Mouse (Mus musculus): ENCODE data around the gene Pisd. TPM values are rescaled to one million over a fixed set of nuclear protein-coding genes. Genes with fewer than 3 reads are reported as not detected.
"Not testable (repeated sequence)": the region's sequence is repeated elsewhere in the genome, so short reads cannot be mapped to it uniquely, and the experiment has no call there.

Pisd gene
- polyA plus RNA-seq, 1 experiment, result not detected

- Histone ChIP-seq H3K4me1 (ENCODE audit: control insufficient read depth, insufficient read depth, low read length) (peaks cover 7% of the 10 kb centered on the region), H3K4me3 (ENCODE audit: insufficient read depth, low read depth, low read length) (no peak overlapping the region), H3K27ac (ENCODE audit: insufficient read depth, low read depth, low read length) (no peak overlapping the region)
- 89% methylated on average over 6 of the region's 6 CpGs for WGBS
- TF ChIP-seq POLR2A (IDR thresholded peaks at IDR 0.05; ENCODE audit: insufficient read depth, low read depth, low read length), result no peak
- no peak for TF ChIP-seq CTCF (IDR thresholded peaks at IDR 0.05; ENCODE audit: insufficient read depth, low read depth, low read length)
Observed at GRCm38 (mm10) chr5:32735779-32736178, 49.7 kb downstream of the Pisd start.

DNA sequence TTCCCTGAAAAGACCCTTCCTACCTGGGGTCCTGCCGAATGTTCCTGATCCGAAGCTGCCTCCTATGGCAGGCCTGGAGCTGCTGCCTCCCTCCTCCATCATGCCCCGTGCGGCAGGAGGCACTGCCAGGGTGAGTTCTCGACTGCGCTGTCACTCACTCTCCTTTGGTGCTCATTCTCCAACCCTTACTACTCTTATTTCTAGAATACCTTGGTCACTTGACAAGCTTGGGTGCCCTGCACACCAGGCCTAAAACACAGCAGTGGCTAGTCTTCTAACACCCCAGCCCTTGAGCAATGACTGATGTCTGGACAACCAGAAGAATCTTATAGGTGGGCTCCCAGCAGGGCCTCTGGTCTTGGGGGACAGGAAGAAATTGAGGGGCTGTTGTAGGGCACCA, 51.6 kb downstream of the Pisd start:
- H3K4me3 ChIP-seq (ENCODE audit: insufficient read depth, low read depth, low read length); H3K27ac ChIP-seq (ENCODE audit: insufficient read depth, low read depth, low read length); H3K4me1 ChIP-seq (ENCODE audit: control insufficient read depth, insufficient read depth, low read length): not testable (repeated sequence)
- 96% methylated on average over 6 of the region's 6 CpGs for WGBS

DNA sequence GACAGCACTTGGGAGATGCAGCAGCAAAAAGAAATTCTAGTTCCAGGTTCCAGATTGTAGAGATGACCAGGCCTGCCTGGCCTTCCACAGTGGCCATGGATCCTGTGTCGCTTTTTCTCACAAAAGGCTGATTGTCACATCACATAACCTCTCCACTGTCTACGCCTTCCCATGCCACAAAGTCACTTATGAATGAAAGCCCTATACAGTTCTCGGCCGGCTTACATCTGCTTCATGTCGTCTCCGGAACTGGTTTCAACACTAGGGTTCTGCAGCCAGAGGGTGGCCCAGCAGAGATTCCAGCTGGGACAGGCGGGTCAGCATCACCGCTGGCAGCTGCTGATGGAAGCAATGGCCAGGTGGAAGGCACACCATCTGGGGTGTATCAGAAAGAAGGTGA, 56.6 kb downstream of the Pisd start:
- TF ChIP-seq CTCF (IDR thresholded peaks at IDR 0.05; ENCODE audit: insufficient read depth, low read depth, low read length) (no peak), POLR2A (IDR thresholded peaks at IDR 0.05; ENCODE audit: insufficient read depth, low read depth, low read length) (no peak)
- 91% methylated on average over 8 of the region's 8 CpGs for WGBS

GRCm38 (mm10) chr5:32728300-32728699, 57.1 kb downstream of the Pisd start:
- TF ChIP-seq POLR2A (IDR thresholded peaks at IDR 0.05; ENCODE audit: insufficient read depth, low read depth, low read length) (no peak), CTCF (IDR thresholded peaks at IDR 0.05; ENCODE audit: insufficient read depth, low read depth, low read length) (no peak)
- Histone ChIP-seq H3K4me1 (ENCODE audit: control insufficient read depth, insufficient read depth, low read length) (no peaks in the 10 kb centered on the region), H3K4me3 (ENCODE audit: insufficient read depth, low read depth, low read length) (no peak overlapping the region), H3K27ac (ENCODE audit: insufficient read depth, low read depth, low read length) (no peak overlapping the region)
- 90% methylated on average over 7 of the region's 7 CpGs for WGBS

More for the DNA sequence above, 56.6 kb downstream of the Pisd start:
- H3K4me1 ChIP-seq (ENCODE audit: control insufficient read depth, insufficient read depth, low read length), result no peaks in the 10 kb centered on the region
- no peak overlapping the region for H3K4me3 ChIP-seq (ENCODE audit: insufficient read depth, low read depth, low read length)
- H3K27ac ChIP-seq (ENCODE audit: insufficient read depth, low read depth, low read length), result no peak overlapping the region

- WGBS, result 73% methylated on average over 3 of the region's 3 CpGs
- not testable (repeated sequence) for H3K4me1 ChIP-seq (ENCODE audit: control insufficient read depth, insufficient read depth, low read length)
Observed at GRCm38 (mm10) chr5:32725397-32725796, 60.0 kb downstream of the Pisd start.

GRCm38 (mm10) chr5:32723981-32724380, 61.5 kb downstream of the Pisd start:
- TF ChIP-seq CTCF (IDR thresholded peaks at IDR 0.05; ENCODE audit: insufficient read depth, low read depth, low read length) (no peak), POLR2A (IDR thresholded peaks at IDR 0.05; ENCODE audit: insufficient read depth, low read depth, low read length) (no peak)
- WGBS, result 92% methylated on average over 7 of the region's 7 CpGs
- Histone ChIP-seq H3K4me3 (ENCODE audit: insufficient read depth, low read depth, low read length) (no peak overlapping the region), H3K4me1 (ENCODE audit: control insufficient read depth, insufficient read depth, low read length) (no peaks in the 10 kb centered on the region), H3K27ac (ENCODE audit: insufficient read depth, low read depth, low read length) (no peak overlapping the region)

More at GRCm38 (mm10) chr5:32725397-32725796, 60.0 kb downstream of the Pisd start:
- not testable (repeated sequence) for H3K27ac ChIP-seq (ENCODE audit: insufficient read depth, low read depth, low read length); H3K4me3 ChIP-seq (ENCODE audit: insufficient read depth, low read depth, low read length)

GRCm38 (mm10) chr5:32722711-32723110, 62.7 kb downstream of the Pisd start:
- H3K27ac ChIP-seq (ENCODE audit: insufficient read depth, low read depth, low read length); H3K4me3 ChIP-seq (ENCODE audit: insufficient read depth, low read depth, low read length); H3K4me1 ChIP-seq (ENCODE audit: control insufficient read depth, insufficient read depth, low read length): not testable (repeated sequence)
- WGBS, result 87% methylated on average over 8 of the region's 8 CpGs

DNA sequence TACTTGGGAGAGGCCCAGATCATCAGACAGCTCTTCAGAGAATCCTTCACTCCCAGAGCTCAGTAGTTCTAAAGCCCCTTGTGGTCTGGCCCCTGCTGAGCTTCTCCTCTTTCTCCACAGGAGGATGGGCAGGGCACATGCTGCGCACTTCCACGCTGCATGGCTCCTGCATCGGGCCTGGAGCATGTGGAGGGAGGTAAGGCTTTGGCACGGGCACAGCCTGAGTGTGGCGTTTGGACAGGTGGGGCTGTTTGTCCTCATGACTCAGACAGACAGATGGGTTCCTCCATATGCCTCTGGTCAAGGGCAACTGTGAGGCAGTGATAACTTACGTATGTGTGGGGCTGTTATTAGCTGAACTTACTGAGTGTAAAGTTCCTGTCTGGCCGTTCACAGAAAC, 63.2 kb downstream of the Pisd start:
- WGBS, result 82% methylated on average over 7 of the region's 7 CpGs

DNA sequence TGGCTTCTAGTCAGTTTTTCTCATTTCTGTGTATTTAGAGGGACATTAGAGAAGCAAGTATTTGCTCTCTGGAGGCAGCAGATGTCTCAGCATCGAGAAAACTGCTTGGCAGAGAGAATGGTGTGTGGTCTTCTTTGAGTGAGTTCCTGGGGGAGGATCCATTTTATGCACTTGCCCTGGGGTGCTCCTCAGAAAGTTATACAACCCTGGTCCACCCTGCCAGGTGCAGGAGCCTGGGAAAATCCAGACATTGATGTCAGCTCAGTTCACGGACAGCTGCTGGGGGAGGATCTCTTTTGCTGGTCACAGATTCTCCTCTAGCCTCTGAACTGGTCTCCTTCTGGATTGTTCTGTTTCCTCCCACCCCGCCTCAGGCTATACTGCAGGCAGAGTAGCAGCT, 64.1 kb downstream of the Pisd start:
- WGBS, result 79% methylated on average over 3 of the region's 3 CpGs
- no peak overlapping the region for H3K4me3 ChIP-seq (ENCODE audit: insufficient read depth, low read depth, low read length)
- no peaks in the 10 kb centered on the region for H3K4me1 ChIP-seq (ENCODE audit: control insufficient read depth, insufficient read depth, low read length)
- H3K27ac ChIP-seq (ENCODE audit: insufficient read depth, low read depth, low read length), result no peak overlapping the region
- TF ChIP-seq POLR2A (IDR thresholded peaks at IDR 0.05; ENCODE audit: insufficient read depth, low read depth, low read length) (no peak), CTCF (IDR thresholded peaks at IDR 0.05; ENCODE audit: insufficient read depth, low read depth, low read length) (no peak)

More for the DNA sequence above, 63.2 kb downstream of the Pisd start:
- no peak for TF ChIP-seq POLR2A (IDR thresholded peaks at IDR 0.05; ENCODE audit: insufficient read depth, low read depth, low read length)
- TF ChIP-seq CTCF (IDR thresholded peaks at IDR 0.05; ENCODE audit: insufficient read depth, low read depth, low read length), result no peak
- no peak overlapping the region for H3K27ac ChIP-seq (ENCODE audit: insufficient read depth, low read depth, low read length)
- no peaks in the 10 kb centered on the region for H3K4me1 ChIP-seq (ENCODE audit: control insufficient read depth, insufficient read depth, low read length)
- no peak overlapping the region for H3K4me3 ChIP-seq (ENCODE audit: insufficient read depth, low read depth, low read length)

DNA sequence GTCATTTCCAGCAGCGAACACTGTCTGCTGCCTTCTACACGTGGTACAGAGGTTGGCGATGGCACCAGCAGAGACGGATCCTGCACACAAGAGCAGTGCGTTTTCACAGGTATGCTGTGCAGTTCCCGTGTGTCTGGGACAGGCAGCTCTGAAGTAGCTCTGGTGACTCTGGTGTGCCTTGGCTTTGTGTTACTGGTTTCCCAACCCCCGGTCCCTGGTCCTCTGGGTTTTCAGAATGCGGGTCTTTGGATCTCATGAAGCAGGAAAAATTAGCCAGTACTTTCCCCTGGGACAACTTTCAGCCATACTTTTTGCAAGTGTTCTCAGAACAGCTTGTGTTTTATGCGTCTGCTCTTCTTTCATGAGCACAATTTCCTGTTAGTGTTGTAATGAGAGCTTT, 65.0 kb downstream of the Pisd start:
- Histone ChIP-seq H3K4me3 (ENCODE audit: insufficient read depth, low read depth, low read length) (no peak overlapping the region), H3K4me1 (ENCODE audit: control insufficient read depth, insufficient read depth, low read length) (no peaks in the 10 kb centered on the region), H3K27ac (ENCODE audit: insufficient read depth, low read depth, low read length) (no peak overlapping the region)
- 81% methylated on average over 9 of the region's 9 CpGs for WGBS
- TF ChIP-seq CTCF (IDR thresholded peaks at IDR 0.05; ENCODE audit: insufficient read depth, low read depth, low read length) (no peak), POLR2A (IDR thresholded peaks at IDR 0.05; ENCODE audit: insufficient read depth, low read depth, low read length) (no peak)
